Mouse (Mus musculus) retina, postnatal 7 days (tissue): ENCODE data around the gene Cyp3a25.
"Not testable (repeated sequence)": the region's sequence is repeated elsewhere in the genome, so short reads cannot be mapped to it uniquely, and the experiment has no call there.

Source experiments
- DNase-seq: peaks from one replicate; pipeline ENCODE4 v3.0.0-alpha.2; 2012; ENCODE audit warnings: low read depth, low spot score

The Cyp3a25 gene

DNA sequence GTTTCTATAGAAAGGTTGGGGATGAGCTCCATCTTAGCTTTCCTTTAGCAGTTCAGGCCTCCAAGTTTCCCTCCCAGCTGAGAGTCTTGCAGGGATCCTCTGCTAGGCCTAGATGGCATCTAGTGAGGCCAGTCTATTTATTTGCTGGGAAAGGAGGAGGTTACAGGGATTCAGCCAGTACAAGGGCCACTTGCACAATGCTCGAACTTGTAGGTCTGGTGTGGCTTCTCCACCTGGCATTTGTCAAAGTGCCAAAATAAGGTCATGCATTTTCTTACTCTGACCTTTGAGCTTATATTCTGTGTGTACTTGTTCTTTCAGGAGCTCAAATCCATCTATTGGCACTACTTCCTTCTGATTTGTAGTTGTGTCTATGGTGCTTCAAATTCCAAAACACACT lies at the start of gene Cyp3a25:
Gene Cyp3a25, minus strand, starts transcription at position 110 of the 400 bp plus-strand sequence.
- not testable (repeated sequence) for DNase-seq

DNA sequence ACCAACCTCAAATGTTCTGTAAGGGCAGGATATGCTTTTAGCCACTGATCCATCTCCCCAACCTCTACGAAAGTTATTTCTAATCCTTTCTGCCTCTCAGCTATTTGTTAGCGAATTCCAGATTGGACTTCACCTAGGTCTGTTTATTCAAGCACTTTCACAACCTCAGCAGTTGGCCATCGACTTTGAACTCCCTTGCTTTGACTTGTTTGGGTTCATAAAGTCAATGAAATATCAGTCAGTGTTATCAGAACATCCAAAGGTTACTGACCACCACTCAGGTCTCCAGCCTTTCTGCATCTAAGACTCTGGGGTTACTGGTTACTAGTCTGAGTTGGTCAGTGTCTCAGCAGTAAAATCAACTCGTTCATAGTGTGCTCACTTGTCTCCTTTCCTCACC lies 11.7 kb upstream of the Cyp3a25 start:
- no peak for DNase-seq

DNA sequence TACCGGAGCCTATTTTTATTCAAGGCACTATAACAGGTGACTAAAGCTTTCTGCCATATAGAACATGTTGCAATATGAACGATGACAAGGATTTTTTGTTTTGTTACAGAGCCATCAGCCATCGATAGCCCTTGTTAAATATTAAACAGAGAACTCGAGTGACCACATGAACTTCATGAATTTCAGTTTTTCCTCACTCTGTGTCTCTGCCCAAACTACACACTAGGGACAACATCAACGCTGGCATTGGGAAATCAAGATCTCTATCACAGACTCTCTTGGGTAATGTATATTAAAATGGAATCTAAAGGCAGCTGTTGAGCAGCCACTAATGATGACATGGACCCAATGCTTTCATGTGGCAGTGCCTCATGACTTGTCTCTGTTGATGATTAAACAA lies 8.9 kb upstream of the Cyp3a25 start:
- no peak for DNase-seq

DNA sequence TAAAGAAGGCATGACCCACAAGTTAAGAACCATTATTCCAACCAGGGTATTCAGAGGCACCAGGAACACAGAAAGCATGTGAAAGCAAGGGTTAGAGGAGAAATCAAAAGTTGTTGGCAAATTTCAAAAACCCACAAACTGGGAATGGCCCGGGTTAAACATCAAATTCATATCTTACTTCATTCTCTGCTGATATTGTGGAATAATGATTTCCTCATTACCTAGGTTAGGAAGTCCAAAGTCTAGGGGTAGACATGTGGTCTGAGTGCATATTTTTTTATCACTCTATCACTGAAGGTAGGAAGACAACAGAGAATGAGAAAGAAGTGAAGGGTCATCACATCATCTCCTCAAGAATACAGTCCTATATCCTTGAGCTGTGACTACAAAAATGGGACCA lies 1.8 kb upstream of the Cyp3a25 start:
- DNase-seq = no peak

DNA sequence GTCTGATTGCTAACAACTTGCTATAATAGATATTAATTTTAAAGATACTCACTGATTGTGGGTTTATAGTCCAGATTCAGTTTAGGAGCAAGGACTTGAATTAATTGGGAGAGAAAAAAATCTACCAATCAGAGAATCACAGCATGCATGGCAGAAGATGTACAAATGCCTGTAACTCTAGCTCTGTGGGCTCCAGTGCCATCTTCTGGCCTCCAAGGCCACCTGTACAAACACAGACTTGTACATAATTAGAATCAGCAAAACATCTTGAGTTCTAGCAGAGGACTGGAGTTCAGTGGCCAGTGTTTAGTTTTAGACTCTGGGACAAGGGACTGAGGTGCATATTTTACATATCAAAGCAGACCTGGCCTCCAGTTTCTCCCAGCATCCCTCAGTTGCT lies 42.3 kb downstream of the Cyp3a25 start:
- DNase-seq = no peak
